19 mouse cellular contexts compared by ENCODE assay signal in the genomic region with DNA sequence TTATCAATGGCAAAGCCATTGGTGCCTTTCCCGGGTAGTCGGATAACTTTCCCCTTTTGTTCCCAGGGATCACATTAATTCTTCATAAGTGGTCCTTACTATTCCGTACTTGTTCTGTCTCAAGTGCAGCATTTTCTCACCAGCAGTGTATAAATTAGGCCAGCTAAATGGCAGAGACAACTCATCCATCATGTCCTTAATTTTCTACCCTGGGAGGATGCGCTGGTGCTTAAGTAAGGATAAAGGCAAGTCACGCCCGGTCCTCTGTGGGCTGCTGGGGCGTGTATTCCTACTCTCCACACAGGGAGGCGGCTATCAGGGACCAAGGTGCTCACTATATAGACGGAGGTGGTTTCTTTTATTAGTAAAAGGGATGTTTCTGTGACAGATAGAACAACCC.
DNase-seq lines count a peak whose midpoint lies in the region; ATAC-seq and TF ChIP-seq lines count a peak whose summit lies in the region.
"Had no signal": no experiment of that assay in that cellular context is flagged by ENCODE, and none has a peak within 500 bp of the region (broad histone marks: within the 10 kb centered on the region; RNA-seq: fewer than 3 reads in every experiment).

No protein-coding gene starts in this region.

- no peak for TF ChIP-seq EP300 in lung, postnatal 0 days (IDR thresholded peaks at IDR 0.05)

- no peak for DNase-seq in forebrain, postnatal 0 days
- peak; percentile 43 for DNase-seq in embryo, embryonic 11 days
- peak; percentile 91 for DNase-seq in midbrain, embryonic 11.5 days (ENCODE audit: low spot score, missing footprints)
- DNase-seq in lung, postnatal 0 days (ENCODE audit: low spot score): no peak
- no peak for DNase-seq in kidney, postnatal 36 days
- DNase-seq: adrenal gland, postnatal 10 days; cerebellum, postnatal 10 days; kidney, adult 11 months; lung, embryonic 14.5 days; thymus, adult 2 months had no signal

- WGBS in forebrain, embryonic 13.5 days: 19% methylated on average over 9 of the region's 9 CpGs
- 24% methylated on average over 9 of the region's 9 CpGs for WGBS in forebrain, postnatal 0 days
- 18% methylated on average over 9 of the region's 9 CpGs for WGBS in midbrain, embryonic 11.5 days
- 6% methylated on average over 9 of the region's 9 CpGs for WGBS in neural tube, embryonic 12.5 days
- WGBS in lung, postnatal 0 days: 35% methylated on average over 9 of the region's 9 CpGs

- no peaks in the 10 kb centered on the region for H3K36me3 ChIP-seq in forebrain, embryonic 13.5 days (ENCODE audit: poor library complexity, severe bottlenecking)
- H3K36me3 ChIP-seq in forebrain, postnatal 0 days (ENCODE audit: insufficient read depth): no peaks in the 10 kb centered on the region
- no peaks in the 10 kb centered on the region for H3K36me3 ChIP-seq in midbrain, embryonic 11.5 days (ENCODE audit: control insufficient read depth, insufficient read depth, low read length)
- H3K36me3 ChIP-seq in neural tube, embryonic 12.5 days: no peaks in the 10 kb centered on the region
- H3K36me3 ChIP-seq in lung, postnatal 0 days (ENCODE audit: insufficient read depth, low read length): no peaks in the 10 kb centered on the region
- H3K36me3 ChIP-seq: heart, embryonic 10.5 days; liver, embryonic 12.5 days had no signal

- H3K4me3 ChIP-seq in forebrain, embryonic 13.5 days: no peak overlapping the region
- H3K4me3 ChIP-seq in forebrain, postnatal 0 days (ENCODE audit: low read depth, low read length): no peak overlapping the region
- no peak overlapping the region for H3K4me3 ChIP-seq in midbrain, embryonic 11.5 days (ENCODE audit: low read depth, low read length)
- H3K4me3 ChIP-seq in neural tube, embryonic 12.5 days: no peak overlapping the region
- no peak overlapping the region for H3K4me3 ChIP-seq in lung, postnatal 0 days (ENCODE audit: low read depth, low read length)
- H3K4me3 ChIP-seq: embryonic facial prominence, embryonic 10.5 days; heart, embryonic 10.5 days; limb, embryonic 12.5 days; liver, embryonic 12.5 days had no signal

- H3K4me2 ChIP-seq in forebrain, embryonic 13.5 days: peak overlapping the region; percentile 24; the same call in 1 of the 2 replicates
- H3K4me2 ChIP-seq in forebrain, postnatal 0 days (ENCODE audit: low read depth): no peak overlapping the region
- H3K4me2 ChIP-seq in midbrain, embryonic 11.5 days: peak overlapping the region; percentile 12; the same call in 1 of the 2 replicates
- H3K4me2 ChIP-seq in neural tube, embryonic 12.5 days (replicated peaks): peak overlapping the region; percentile 37
- no peak overlapping the region for H3K4me2 ChIP-seq in lung, postnatal 0 days (replicated peaks; ENCODE audit: low read depth, low read length)
- H3K4me2 ChIP-seq: limb, embryonic 12.5 days; liver, embryonic 12.5 days; lung, embryonic 14.5 days had no signal

- no peak for TF ChIP-seq CTCF in forebrain, postnatal 0 days (IDR thresholded peaks at IDR 0.05; ENCODE audit: low read depth)
- TF ChIP-seq CTCF in lung, postnatal 0 days (IDR thresholded peaks at IDR 0.05): no peak

- no peaks in the 10 kb centered on the region; the same call in 1 of the 2 replicates for H3K27me3 ChIP-seq in forebrain, embryonic 13.5 days
- H3K27me3 ChIP-seq in forebrain, postnatal 0 days (ENCODE audit: insufficient read depth, low read length): no peaks in the 10 kb centered on the region
- no peaks in the 10 kb centered on the region; the same call in 1 of the 2 replicates for H3K27me3 ChIP-seq in midbrain, embryonic 11.5 days (ENCODE audit: control insufficient read depth, insufficient read depth, low read length)
- H3K27me3 ChIP-seq in neural tube, embryonic 12.5 days (replicated peaks): peaks cover 3% of the 10 kb centered on the region; the same call in 1 of the 2 replicates
- H3K27me3 ChIP-seq in lung, postnatal 0 days (replicated peaks; ENCODE audit: insufficient read depth, low read length): no peaks in the 10 kb centered on the region
- H3K27me3 ChIP-seq: limb, embryonic 12.5 days; liver, embryonic 12.5 days had no signal

- H3K9ac ChIP-seq in forebrain, embryonic 13.5 days: no peak overlapping the region
- no peak overlapping the region for H3K9ac ChIP-seq in forebrain, postnatal 0 days
- 0 out of 2 replicates have a peak overlapping the region, but pooled peaks have one; percentile 14 for H3K9ac ChIP-seq in midbrain, embryonic 11.5 days (ENCODE audit: low read length)
- no peak overlapping the region for H3K9ac ChIP-seq in neural tube, embryonic 12.5 days
- H3K9ac ChIP-seq in lung, postnatal 0 days (replicated peaks; ENCODE audit: low read depth): no peak overlapping the region
- H3K9ac ChIP-seq: limb, embryonic 12.5 days; liver, embryonic 12.5 days; lung, embryonic 14.5 days had no signal

- no peak overlapping the region for H3K27ac ChIP-seq in forebrain, embryonic 13.5 days
- no peak overlapping the region for H3K27ac ChIP-seq in forebrain, postnatal 0 days (ENCODE audit: low read depth, low read length)
- H3K27ac ChIP-seq in midbrain, embryonic 11.5 days (ENCODE audit: low read depth, low read length): no peak overlapping the region; the same call in 1 of the 2 replicates
- H3K27ac ChIP-seq in neural tube, embryonic 12.5 days: no peak overlapping the region
- no peak overlapping the region for H3K27ac ChIP-seq in lung, postnatal 0 days (ENCODE audit: low read length)
- H3K27ac ChIP-seq: embryonic facial prominence, embryonic 10.5 days; heart, embryonic 10.5 days; limb, embryonic 12.5 days; liver, embryonic 12.5 days; macrophage had no signal

- no peak for ATAC-seq in forebrain, embryonic 13.5 days
- no peak for ATAC-seq in forebrain, postnatal 0 days
- peak; percentile 73 for ATAC-seq in midbrain, embryonic 11.5 days (ENCODE audit: low FRiP score)
- ATAC-seq in neural tube, embryonic 12.5 days (ENCODE audit: low FRiP score, low read depth): peak; percentile 42
- no peak for ATAC-seq in lung, postnatal 0 days
- ATAC-seq: activated CD4-positive, CD25-positive, alpha-beta regulatory T cell, adult 4 months; CD4-positive, CD25-positive, alpha-beta regulatory T cell, adult 4 months; liver, embryonic 12.5 days had no signal

- H3K4me1 ChIP-seq in forebrain, embryonic 13.5 days: peaks cover 23% of the 10 kb centered on the region
- peaks cover 4% of the 10 kb centered on the region; the same call in 1 of the 2 replicates for H3K4me1 ChIP-seq in forebrain, postnatal 0 days (ENCODE audit: insufficient read depth)
- peaks cover 14% of the 10 kb centered on the region for H3K4me1 ChIP-seq in midbrain, embryonic 11.5 days (ENCODE audit: control insufficient read depth, insufficient read depth, low read length)
- H3K4me1 ChIP-seq in neural tube, embryonic 12.5 days: peaks cover 13% of the 10 kb centered on the region
- H3K4me1 ChIP-seq in lung, postnatal 0 days (ENCODE audit: insufficient read depth, low read depth, low read length): no peaks in the 10 kb centered on the region
- H3K4me1 ChIP-seq: liver, embryonic 12.5 days had no signal

- no peaks in the 10 kb centered on the region for H3K9me3 ChIP-seq in forebrain, embryonic 13.5 days (replicated peaks)
- H3K9me3 ChIP-seq in forebrain, postnatal 0 days (ENCODE audit: low read length): no peaks in the 10 kb centered on the region
- H3K9me3 ChIP-seq in midbrain, embryonic 11.5 days (ENCODE audit: control insufficient read depth, low read length): no peaks in the 10 kb centered on the region
- H3K9me3 ChIP-seq in neural tube, embryonic 12.5 days: no peaks in the 10 kb centered on the region
- no peaks in the 10 kb centered on the region for H3K9me3 ChIP-seq in lung, postnatal 0 days (ENCODE audit: low read length)
- H3K9me3 ChIP-seq: embryonic facial prominence, embryonic 10.5 days; heart, embryonic 10.5 days; limb, embryonic 12.5 days; liver, embryonic 12.5 days had no signal

Comparison
In these comparisons a context has a peak if more than half of its experiments do, and no peak if none do; other contexts are left out.
1. H3K4me2 ChIP-seq: peak in forebrain, embryonic 13.5 days (single experiment), midbrain, embryonic 11.5 days (single experiment) and neural tube, embryonic 12.5 days (single experiment); none in forebrain, postnatal 0 days (single experiment) and lung, postnatal 0 days (single experiment).
2. ATAC-seq: peak in midbrain, embryonic 11.5 days (single experiment) and neural tube, embryonic 12.5 days (single experiment); none in forebrain, embryonic 13.5 days (single experiment), forebrain, postnatal 0 days (single experiment) and lung, postnatal 0 days (single experiment).
3. DNase-seq: peak in embryo, embryonic 11 days (single experiment) and midbrain, embryonic 11.5 days (single experiment); none in forebrain, postnatal 0 days (single experiment), lung, postnatal 0 days (single experiment) and kidney, postnatal 36 days (0 of 2).